Mouse (Mus musculus) spleen, postnatal 36 days (tissue): Measurements from ENCODE around the gene Cdc42ep2.

Source experiments
- DNase-seq, 2 experiments: peaks; one replicate each; pipeline ENCODE4 v3.0.0; 2022; ENCODE audit warnings: low spot score in 2 of 2, mixed read lengths in 1 of 2

The Cdc42ep2 gene

GRCm38 (mm10) chr19:5924713-5925093 is at the start of gene Cdc42ep2:
TSS of gene Cdc42ep2 (minus strand) at chr19:5924816.
- DNase-seq, result peak; percentile 95

- DNase-seq, result peak in 1 of 2 experiments; percentile 40
Measured at GRCm38 (mm10) chr19:5967664-5968063, 43.0 kb upstream of the Cdc42ep2 start.

GRCm38 (mm10) chr19:5966786-5967185 is 42.2 kb upstream of the Cdc42ep2 start:
- DNase-seq, result no peak

- DNase-seq, result no peak
Measured at GRCm38 (mm10) chr19:5965910-5966309, 41.3 kb upstream of the Cdc42ep2 start.

GRCm38 (mm10) chr19:5965280-5965679 is 40.7 kb upstream of the Cdc42ep2 start:
- peak; percentile 67 to 77 for DNase-seq

GRCm38 (mm10) chr19:5964804-5965203 is 40.2 kb upstream of the Cdc42ep2 start:
- DNase-seq, result no peak

- DNase-seq, result peak; percentile 88 to 89
Measured at GRCm38 (mm10) chr19:5963883-5964562, 39.4 kb upstream of the Cdc42ep2 start, which contains the start of gene Pola2. TSS of gene Pola2 (minus strand) at chr19:5964202.

GRCm38 (mm10) chr19:5962651-5963050 is 38.0 kb upstream of the Cdc42ep2 start:
- DNase-seq, result no peak

GRCm38 (mm10) chr19:5957371-5957770 is 32.8 kb upstream of the Cdc42ep2 start:
- no peak for DNase-seq

GRCm38 (mm10) chr19:5956685-5957084 is 32.1 kb upstream of the Cdc42ep2 start:
- peak; percentile 52 to 70 for DNase-seq

GRCm38 (mm10) chr19:5955704-5956670 is 31.4 kb upstream of the Cdc42ep2 start:
- DNase-seq, result no peak

GRCm38 (mm10) chr19:5954936-5955335 is 30.3 kb upstream of the Cdc42ep2 start:
- DNase-seq, result no peak

GRCm38 (mm10) chr19:5954031-5954710 is 29.6 kb upstream of the Cdc42ep2 start:
- DNase-seq, result no peak

- no peak for DNase-seq
Measured at GRCm38 (mm10) chr19:5953201-5953770, 28.7 kb upstream of the Cdc42ep2 start.

- no peak for DNase-seq
Measured at GRCm38 (mm10) chr19:5952071-5952691, 27.6 kb upstream of the Cdc42ep2 start.

- DNase-seq, result no peak
Measured at GRCm38 (mm10) chr19:5951631-5952030, 27.0 kb upstream of the Cdc42ep2 start.

GRCm38 (mm10) chr19:5950218-5950617 is 25.6 kb upstream of the Cdc42ep2 start:
- no peak for DNase-seq

- no peak for DNase-seq
Measured at GRCm38 (mm10) chr19:5945891-5946290, 21.3 kb upstream of the Cdc42ep2 start.

- no peak for DNase-seq
Measured at GRCm38 (mm10) chr19:5945027-5945426, 20.4 kb upstream of the Cdc42ep2 start.

- DNase-seq, result no peak
Measured at GRCm38 (mm10) chr19:5944145-5944544, 19.5 kb upstream of the Cdc42ep2 start.

- no peak for DNase-seq
Measured at GRCm38 (mm10) chr19:5943404-5943803, 18.8 kb upstream of the Cdc42ep2 start.
